In the genomic region with DNA sequence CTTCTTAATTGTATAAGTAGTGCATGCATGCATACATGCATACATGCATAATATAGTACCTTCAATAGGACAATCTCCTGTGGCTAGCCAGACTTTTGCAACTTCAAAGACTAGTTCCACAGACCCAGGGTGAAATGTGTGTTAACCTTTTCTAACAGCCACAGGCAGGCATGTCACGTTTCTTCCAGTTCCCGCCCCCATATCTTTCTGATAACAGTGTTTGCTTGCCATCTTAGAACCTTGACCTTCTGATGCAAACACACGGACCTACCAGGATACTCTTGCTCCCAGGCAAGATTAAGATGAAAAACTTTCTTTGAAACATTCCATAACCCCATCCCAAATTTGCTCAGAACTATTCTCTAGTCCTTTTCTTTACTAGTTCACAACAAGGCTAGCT, we compare ENCODE assay signal across 22 mouse cellular contexts.
A peak's percentile ranks its signal among the peaks of the same experiment; 100 is the strongest.
DNase-seq lines count a peak whose midpoint lies in the region; ATAC-seq and TF ChIP-seq lines count a peak whose summit lies in the region.
"Had no signal": no experiment of that assay in that cellular context is flagged by ENCODE, and none has a peak within 500 bp of the region (broad histone marks: within the 10 kb centered on the region; RNA-seq: fewer than 3 reads in every experiment).

No protein-coding gene starts in this region.

- no peaks in the 10 kb centered on the region for H3K36me3 ChIP-seq in lung, embryonic 14.5 days (ENCODE audit: insufficient read depth)
- no peaks in the 10 kb centered on the region for H3K36me3 ChIP-seq in intestine, embryonic 16.5 days (ENCODE audit: control insufficient read depth, insufficient read depth, low read length)
- H3K36me3 ChIP-seq in liver, embryonic 14.5 days (replicated peaks; ENCODE audit: control insufficient read depth, insufficient read depth, low read depth): no peaks in the 10 kb centered on the region
- no peaks in the 10 kb centered on the region for H3K36me3 ChIP-seq in stomach, embryonic 16.5 days (ENCODE audit: control insufficient read depth, insufficient read depth, low read length)
- H3K36me3 ChIP-seq: heart, embryonic 13.5 days; midbrain, embryonic 13.5 days had no signal

- no peak for TF ChIP-seq CTCF in lung, embryonic 14.5 days (IDR thresholded peaks at IDR 0.05; ENCODE audit: low read depth)
- no peak for TF ChIP-seq CTCF in liver, embryonic 14.5 days (IDR thresholded peaks at IDR 0.05; ENCODE audit: low read depth)

- no peaks in the 10 kb centered on the region for H3K9me3 ChIP-seq in lung, embryonic 14.5 days (ENCODE audit: low read depth, low read length)
- H3K9me3 ChIP-seq in intestine, embryonic 16.5 days (ENCODE audit: control insufficient read depth, low read length): no peaks in the 10 kb centered on the region
- no peaks in the 10 kb centered on the region for H3K9me3 ChIP-seq in liver, embryonic 14.5 days (ENCODE audit: control insufficient read depth, low read length)
- H3K9me3 ChIP-seq in stomach, embryonic 16.5 days (replicated peaks; ENCODE audit: control insufficient read depth, low read length): no peaks in the 10 kb centered on the region
- H3K9me3 ChIP-seq: heart, embryonic 13.5 days; megakaryocyte, embryonic 14.5 days; midbrain, embryonic 13.5 days had no signal

- no peak overlapping the region for H3K9ac ChIP-seq in lung, embryonic 14.5 days
- no peak overlapping the region for H3K9ac ChIP-seq in intestine, embryonic 16.5 days (ENCODE audit: low read depth, low read length)
- H3K9ac ChIP-seq in liver, embryonic 14.5 days (replicated peaks): no peak overlapping the region
- no peak overlapping the region for H3K9ac ChIP-seq in stomach, embryonic 16.5 days (ENCODE audit: low read length)
- H3K9ac ChIP-seq: heart, embryonic 13.5 days; midbrain, embryonic 13.5 days had no signal

- H3K4me3 ChIP-seq in lung, embryonic 14.5 days (ENCODE audit: low read depth, low read length): no peak overlapping the region
- no peak overlapping the region for H3K4me3 ChIP-seq in intestine, embryonic 16.5 days (ENCODE audit: low read length)
- H3K4me3 ChIP-seq in liver, embryonic 14.5 days (ENCODE audit: insufficient read depth in 1 of 2, low read depth in 2 of 2, low read length in 2 of 2): no peak overlapping the region
- no peak overlapping the region for H3K4me3 ChIP-seq in stomach, embryonic 16.5 days (replicated peaks; ENCODE audit: low read length)
- H3K4me3 ChIP-seq: heart, embryonic 13.5 days; layer of hippocampus, adult 2 months; megakaryocyte, embryonic 14.5 days; midbrain, embryonic 13.5 days had no signal

- ATAC-seq in lung, embryonic 14.5 days (ENCODE audit: insufficient read depth): peak; percentile 21; the same call in 1 of the 2 replicates
- ATAC-seq in intestine, embryonic 16.5 days: peak; percentile 83
- ATAC-seq in liver, embryonic 14.5 days (ENCODE audit: insufficient read depth): 0 out of 2 replicates have a peak, but pooled peaks have one; percentile 29
- peak; percentile 71 for ATAC-seq in stomach, embryonic 16.5 days (ENCODE audit: insufficient read depth, low FRiP score)
- ATAC-seq: midbrain, embryonic 13.5 days had no signal

- H3K27ac ChIP-seq in lung, embryonic 14.5 days (ENCODE audit: low read depth): peak overlapping the region; percentile 30; the same call in 1 of the 2 replicates
- 0 out of 2 replicates have a peak overlapping the region, but pooled peaks have one; percentile 48 for H3K27ac ChIP-seq in intestine, embryonic 16.5 days (ENCODE audit: low read length)
- H3K27ac ChIP-seq in liver, embryonic 14.5 days: no peak overlapping the region
- H3K27ac ChIP-seq in stomach, embryonic 16.5 days (ENCODE audit: low read length): 0 out of 2 replicates have a peak overlapping the region, but pooled peaks have one; percentile 13
- H3K27ac ChIP-seq: heart, embryonic 13.5 days; layer of hippocampus, adult 2 months; midbrain, embryonic 13.5 days had no signal

- 19% methylated on average over 3 of the region's 3 CpGs for WGBS in lung, embryonic 14.5 days
- 30% methylated on average over 3 of the region's 3 CpGs for WGBS in intestine, embryonic 16.5 days
- 12% methylated on average over 3 of the region's 3 CpGs for WGBS in liver, embryonic 14.5 days (ENCODE audit: insufficient replicate concordance)
- 27% methylated on average over 3 of the region's 3 CpGs for WGBS in stomach, embryonic 16.5 days

- DNase-seq in lung, embryonic 14.5 days: no peak
- DNase-seq in lung, postnatal 14 days: no peak
- peak in 1 of 3 experiments; percentile 26 for DNase-seq in liver, embryonic 14.5 days (ENCODE audit: low read depth in 3 of 3, low spot score in 3 of 3)
- no peak for DNase-seq in spleen, postnatal 14 days (ENCODE audit: low spot score in 2 of 2)
- no peak for DNase-seq in layer of hippocampus, adult 9-11 months
- DNase-seq in natural killer cell, adult 2 months (ENCODE audit: low spot score in 2 of 2): no peak
- DNase-seq: cerebellum, adult 11 months; cerebellum, postnatal 10 days; gastrocnemius, postnatal 10 days; heart, postnatal 14 days; kidney, adult 9 months; kidney, postnatal 14 days; layer of hippocampus, postnatal 36 days; right cerebral cortex, postnatal 14 days; thymus, adult 18-20 months; thymus, postnatal 36 days had no signal

- TF ChIP-seq EP300 in liver, embryonic 14.5 days (IDR thresholded peaks at IDR 0.05; ENCODE audit: low read depth): no peak

- no peak overlapping the region for H3K4me2 ChIP-seq in lung, embryonic 14.5 days
- H3K4me2 ChIP-seq in intestine, embryonic 16.5 days (ENCODE audit: low read depth, low read length): no peak overlapping the region
- H3K4me2 ChIP-seq in liver, embryonic 14.5 days (ENCODE audit: low read depth): no peak overlapping the region
- H3K4me2 ChIP-seq in stomach, embryonic 16.5 days (ENCODE audit: low read depth, low read length): no peak overlapping the region
- H3K4me2 ChIP-seq: heart, embryonic 13.5 days; midbrain, embryonic 13.5 days had no signal

- no peaks in the 10 kb centered on the region for H3K4me1 ChIP-seq in lung, embryonic 14.5 days (ENCODE audit: insufficient read depth)
- H3K4me1 ChIP-seq in intestine, embryonic 16.5 days (ENCODE audit: control insufficient read depth, insufficient read depth, low read length): peaks cover 9% of the 10 kb centered on the region
- peaks cover 19 to 28% of the 10 kb centered on the region in 2 experiments for H3K4me1 ChIP-seq in liver, embryonic 14.5 days (replicated peaks; ENCODE audit: control insufficient read depth in 2 of 2, insufficient read depth in 2 of 2, low read length in 1 of 2)
- H3K4me1 ChIP-seq in stomach, embryonic 16.5 days (ENCODE audit: control insufficient read depth, insufficient read depth, low read length): peaks cover 7% of the 10 kb centered on the region; the same call in 1 of the 2 replicates

- H3K27me3 ChIP-seq in lung, embryonic 14.5 days (ENCODE audit: insufficient read depth, low read length): no peaks in the 10 kb centered on the region
- no peaks in the 10 kb centered on the region for H3K27me3 ChIP-seq in intestine, embryonic 16.5 days (replicated peaks; ENCODE audit: control insufficient read depth, insufficient read depth, low read length)
- no peaks in the 10 kb centered on the region for H3K27me3 ChIP-seq in liver, embryonic 14.5 days (ENCODE audit: control insufficient read depth, insufficient read depth, low read length)
- H3K27me3 ChIP-seq in stomach, embryonic 16.5 days (ENCODE audit: control insufficient read depth, insufficient read depth, low read length): no peaks in the 10 kb centered on the region
- H3K27me3 ChIP-seq: heart, embryonic 13.5 days; megakaryocyte, embryonic 14.5 days; midbrain, embryonic 13.5 days had no signal

Comparison
In these comparisons a context has a peak if more than half of its experiments do, and no peak if none do; other contexts are left out.
1. ATAC-seq: peak in every context shown above with its lines; median percentile 83 in intestine, embryonic 16.5 days; 71 in stomach, embryonic 16.5 days; 29 in liver, embryonic 14.5 days; 21 in lung, embryonic 14.5 days.